Mouse (Mus musculus) left cerebral cortex, postnatal 4 days (tissue): ENCODE results near the gene Polr1e. TPM values are rescaled to one million over a fixed set of nuclear protein-coding genes. Genes with fewer than 3 reads are reported as not detected.
"Not testable (repeated sequence)": the region's sequence is repeated elsewhere in the genome, so short reads cannot be mapped to it uniquely, and the experiment has no call there.

Experiments used
- DNase-seq: peaks from one replicate; pipeline ENCODE4 v3.0.0-alpha.2; 2022
- intact Hi-C: fragments of 180-260 bp; cut with DNase I; formaldehyde crosslinking; loops from one replicate; pipeline ENCODE4 v1.15.1; 2025
- total RNA-seq, 2 experiments: library from RNA; stranded (reverse); gene quantifications; 2 replicates each; pipeline ENCODE4 v1.2.3; 2021

The Polr1e gene
- 10 to 100 TPM; 21.0 to 22.6 TPM for total RNA-seq

DNA sequence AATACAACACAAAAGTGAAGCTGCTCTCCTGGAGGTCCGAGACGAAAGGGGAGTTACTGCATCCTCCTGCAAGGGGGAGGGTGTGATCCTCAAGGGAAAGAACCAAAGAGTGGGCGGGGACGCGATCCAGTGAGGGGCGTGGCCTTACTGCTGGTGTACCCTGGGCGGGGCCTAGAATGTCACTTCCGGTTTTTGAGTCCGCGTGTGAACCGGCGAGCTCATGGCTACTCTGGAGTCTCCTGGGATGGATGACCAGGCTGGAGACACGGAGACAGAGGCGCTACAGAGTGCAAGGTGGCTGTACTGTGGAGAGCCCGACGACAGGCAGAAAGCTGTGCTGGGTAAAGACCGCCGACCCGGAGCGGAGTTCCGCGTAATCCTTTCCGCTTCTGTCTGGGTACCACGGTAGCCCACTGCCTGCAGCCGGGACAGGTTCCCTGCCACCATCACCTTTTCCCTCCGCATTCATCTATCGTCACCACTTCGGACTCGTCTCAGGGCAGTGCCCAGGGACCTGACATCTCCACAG is at the start of gene Polr1e:
Gene Polr1e (plus strand): TSS at position 132 of the 529 bp plus-strand sequence.
- DNase-seq: peak; percentile 90

DNA sequence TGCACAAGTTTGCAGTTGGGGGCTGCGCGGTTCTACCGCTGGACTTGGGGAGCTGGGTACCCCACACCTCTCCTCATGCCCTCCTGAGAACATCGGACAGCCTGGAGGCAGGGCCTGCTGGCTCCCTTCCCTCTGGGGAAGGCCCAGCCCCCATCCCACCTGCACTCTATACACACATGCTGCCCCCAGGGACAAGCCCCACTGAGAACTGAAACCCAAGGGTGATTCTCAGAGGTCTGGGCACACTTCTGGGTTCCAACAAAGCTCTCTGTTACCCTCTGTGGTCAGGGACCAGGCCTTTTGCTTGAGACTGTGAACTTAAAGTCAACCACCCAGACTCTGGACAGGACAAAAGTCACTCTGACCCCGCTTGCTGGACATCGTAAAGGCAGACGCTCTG is 48.3 kb upstream of the Polr1e start:
- intact Hi-C loops: no loop called here
- DNase-seq: no peak

More for the DNA sequence above, at the start of gene Polr1e:
- intact Hi-C loops: loop anchor here (5.0 kb wide), 2 partner anchors 264 to 1114 kb away; no protein-coding TSS in a partner anchor

DNA sequence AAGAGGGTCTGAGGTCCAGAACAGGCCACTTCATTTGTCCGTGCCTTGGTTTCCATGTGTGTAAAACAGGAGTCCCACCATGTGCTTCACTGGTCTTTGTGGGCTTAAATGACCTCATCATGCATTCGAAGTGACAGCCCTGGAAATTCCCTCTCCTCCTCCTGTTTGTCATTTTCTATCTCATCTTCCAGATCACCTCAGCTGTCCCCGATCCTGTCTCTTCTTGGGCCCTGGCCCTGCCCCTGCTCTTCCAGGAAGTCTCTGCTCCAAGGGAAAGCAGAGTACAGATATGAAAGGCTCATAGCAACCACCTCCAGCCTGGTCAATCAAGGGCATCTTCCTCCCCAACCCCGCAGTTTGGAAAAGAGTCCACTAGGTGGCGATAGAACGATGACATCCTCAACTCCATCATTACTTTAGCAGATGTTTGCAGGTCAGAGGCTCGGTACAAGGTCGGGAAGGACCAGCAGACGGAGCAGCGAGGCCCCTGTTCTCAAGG is 47.7 kb upstream of the Polr1e start:
- DNase-seq: peak; percentile 51
- intact Hi-C loops: no loop called here

DNA sequence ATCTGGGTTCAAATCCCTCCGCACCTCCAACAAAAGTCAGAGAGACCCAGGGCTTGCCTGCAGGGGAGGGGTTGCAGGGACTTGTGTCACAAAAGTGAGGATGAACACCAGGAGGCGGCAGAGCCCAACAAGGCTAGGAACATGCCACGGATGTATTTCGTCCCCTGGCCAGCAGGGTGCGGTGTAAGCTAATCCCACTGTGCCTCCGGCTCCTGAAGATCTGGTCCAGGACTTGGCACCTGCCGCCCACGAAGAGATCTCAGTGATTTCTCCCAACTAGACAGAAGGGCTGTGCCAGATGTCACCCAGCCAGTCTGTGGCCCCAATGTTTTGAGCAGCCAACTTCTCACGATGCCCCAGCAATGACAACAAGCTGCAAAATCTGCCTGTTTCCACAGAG is 44.9 kb upstream of the Polr1e start:
- intact Hi-C loops: no loop called here
- peak; percentile 96 for DNase-seq

DNA sequence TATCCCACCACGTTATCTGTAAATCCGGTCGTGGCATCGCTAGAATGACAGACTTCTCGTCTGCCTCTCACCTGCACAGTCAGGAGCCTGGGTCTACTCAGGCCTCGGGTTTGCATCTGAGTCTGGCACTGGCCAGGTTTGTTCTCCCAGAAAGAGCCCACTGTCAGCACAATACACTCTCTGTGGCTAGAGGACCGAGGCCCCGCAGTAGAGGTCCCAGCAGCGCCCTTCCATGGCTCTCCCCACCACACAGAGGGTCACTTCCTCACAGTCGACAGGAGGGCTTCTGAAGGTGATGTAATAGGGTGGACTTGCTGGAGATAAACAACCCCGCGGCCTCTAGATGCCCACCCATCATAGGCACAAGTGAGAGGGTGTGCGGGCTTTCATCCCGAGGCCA is 44.5 kb upstream of the Polr1e start:
- DNase-seq: no peak
- intact Hi-C loops: no loop called here

DNA sequence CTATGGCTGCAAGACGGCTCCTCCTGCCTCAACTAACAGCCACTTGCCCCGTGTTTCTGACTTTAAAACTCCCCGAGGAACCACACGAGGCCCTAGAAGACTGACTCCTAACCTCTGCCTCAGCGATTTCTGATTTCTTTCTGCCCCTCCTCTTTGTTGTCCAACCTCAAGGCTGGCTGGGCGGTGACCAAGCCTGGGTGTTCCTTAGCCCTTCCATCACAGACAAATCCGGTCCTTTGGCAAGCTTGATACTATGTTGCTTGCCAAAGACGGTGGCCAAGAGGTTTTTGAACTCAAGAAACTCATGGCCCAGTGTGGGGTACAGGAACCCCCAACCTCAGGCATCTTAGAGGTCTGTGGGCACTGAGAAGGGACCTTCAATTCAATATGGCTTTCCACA is 44.1 kb upstream of the Polr1e start:
- intact Hi-C loops: no loop called here
- no peak for DNase-seq

DNA sequence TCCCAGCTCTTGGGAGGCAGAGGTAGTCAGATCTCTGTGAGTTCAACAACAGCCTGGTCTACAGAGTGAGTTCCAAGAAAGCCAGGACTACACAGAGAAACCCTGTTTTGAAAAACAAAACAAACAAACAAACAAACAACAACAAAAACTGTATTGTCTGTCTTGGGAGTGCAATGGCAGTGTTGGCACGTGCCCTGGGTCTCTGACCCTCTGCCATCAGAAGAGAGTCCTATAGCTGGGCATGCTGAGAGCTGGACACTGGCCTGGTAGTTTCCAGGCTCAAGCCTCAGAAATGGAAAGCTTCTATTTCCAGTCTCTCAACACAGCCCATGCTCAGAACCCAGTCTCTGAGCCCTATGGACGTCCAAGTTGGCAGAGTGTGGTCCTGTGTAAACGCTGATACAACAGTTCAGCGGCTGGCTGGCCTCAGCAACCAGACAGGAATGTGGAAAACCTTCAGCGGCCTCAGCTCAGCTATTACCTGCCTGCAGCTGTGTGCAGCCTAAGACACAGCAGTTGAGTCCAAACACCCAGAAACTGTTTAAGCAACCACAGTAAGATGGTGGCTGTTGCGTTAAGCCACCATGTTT is 42.3 kb upstream of the Polr1e start:
- no peak for DNase-seq
- intact Hi-C loops: no loop called here

DNA sequence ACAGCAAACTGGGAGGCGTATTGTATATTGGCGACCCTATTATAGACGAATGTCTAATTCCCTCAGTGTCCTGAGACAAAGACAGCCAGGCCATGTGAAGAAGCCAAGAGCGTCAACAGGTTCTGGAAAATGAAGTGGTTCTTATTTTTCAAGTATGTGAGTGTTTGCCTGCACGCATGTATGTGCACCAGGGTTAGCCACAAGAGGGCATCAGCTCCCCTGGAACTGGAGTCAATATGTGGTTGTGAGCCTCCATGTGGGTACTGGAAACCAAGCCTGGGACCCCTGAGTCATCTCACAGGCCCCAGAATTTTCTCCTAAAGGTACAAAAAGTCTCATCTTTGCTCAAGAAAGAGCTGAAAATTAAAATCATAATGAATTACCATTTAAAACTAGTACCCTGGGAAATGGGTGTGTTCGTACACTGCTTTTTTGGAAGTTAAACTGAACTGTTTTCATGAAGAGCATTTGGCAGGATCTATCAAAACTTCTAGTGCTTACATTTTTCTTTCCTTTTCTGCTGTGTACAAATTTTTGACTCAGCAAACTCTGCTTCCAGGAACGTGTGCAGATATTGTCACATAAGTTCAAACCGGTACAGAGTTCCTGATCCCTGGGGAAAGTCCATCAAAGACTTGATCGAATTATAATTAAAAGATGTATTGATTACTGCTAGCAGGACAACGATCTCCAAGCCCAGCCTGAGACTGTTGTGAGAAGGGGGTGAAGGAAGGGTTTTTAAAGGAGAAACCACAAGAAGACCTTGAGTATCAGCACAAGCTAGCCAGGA is 41.3 kb upstream of the Polr1e start:
- DNase-seq: no peak
- intact Hi-C loops: no loop called here

DNA sequence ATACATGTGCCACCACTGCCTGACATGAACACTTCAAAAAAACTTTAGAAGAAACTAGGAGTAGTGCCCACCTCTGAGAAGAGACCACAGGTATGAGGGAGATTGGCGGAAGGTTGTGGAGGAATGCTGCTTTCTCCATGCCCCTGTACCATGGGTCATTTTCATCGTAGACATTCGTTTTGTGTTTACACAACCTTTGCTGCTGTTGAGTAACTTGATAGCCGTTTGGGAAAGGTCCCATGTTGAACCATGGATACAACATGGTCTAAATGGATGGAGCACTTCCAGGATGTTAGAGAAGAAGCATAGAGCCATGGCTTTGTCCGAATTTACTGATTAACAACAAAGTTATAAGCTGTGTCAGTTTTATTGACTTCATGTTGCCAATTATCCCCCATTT is 40.2 kb upstream of the Polr1e start:
- no peak for DNase-seq
- intact Hi-C loops: no loop called here

DNA sequence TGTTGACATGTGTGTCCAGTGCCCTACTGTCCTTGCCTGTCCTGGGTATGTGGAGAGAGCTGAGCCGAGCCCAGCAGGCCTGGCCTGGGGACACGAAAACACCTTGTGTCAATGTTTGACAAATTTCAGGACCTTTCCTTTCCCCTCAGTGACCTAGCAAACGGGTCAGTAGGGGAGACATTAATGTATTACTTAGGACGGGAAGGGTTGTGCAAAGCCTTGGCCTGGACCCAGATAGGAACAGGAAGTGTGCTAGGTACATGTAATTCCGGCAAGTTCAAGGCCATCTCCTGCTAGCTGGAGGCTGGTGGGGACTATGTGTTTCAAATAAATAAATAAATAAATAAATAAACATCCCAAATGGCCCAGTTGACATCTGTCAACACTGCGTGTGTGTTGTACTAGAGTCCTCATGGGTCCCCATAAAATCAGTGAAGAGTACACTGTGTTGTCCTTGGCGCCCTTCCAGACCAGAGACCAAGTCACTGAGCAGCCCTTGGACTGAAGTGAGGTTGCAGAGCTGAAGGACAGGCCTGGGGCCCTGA is 38.5 kb upstream of the Polr1e start:
- intact Hi-C loops: no loop called here
- no peak for DNase-seq

DNA sequence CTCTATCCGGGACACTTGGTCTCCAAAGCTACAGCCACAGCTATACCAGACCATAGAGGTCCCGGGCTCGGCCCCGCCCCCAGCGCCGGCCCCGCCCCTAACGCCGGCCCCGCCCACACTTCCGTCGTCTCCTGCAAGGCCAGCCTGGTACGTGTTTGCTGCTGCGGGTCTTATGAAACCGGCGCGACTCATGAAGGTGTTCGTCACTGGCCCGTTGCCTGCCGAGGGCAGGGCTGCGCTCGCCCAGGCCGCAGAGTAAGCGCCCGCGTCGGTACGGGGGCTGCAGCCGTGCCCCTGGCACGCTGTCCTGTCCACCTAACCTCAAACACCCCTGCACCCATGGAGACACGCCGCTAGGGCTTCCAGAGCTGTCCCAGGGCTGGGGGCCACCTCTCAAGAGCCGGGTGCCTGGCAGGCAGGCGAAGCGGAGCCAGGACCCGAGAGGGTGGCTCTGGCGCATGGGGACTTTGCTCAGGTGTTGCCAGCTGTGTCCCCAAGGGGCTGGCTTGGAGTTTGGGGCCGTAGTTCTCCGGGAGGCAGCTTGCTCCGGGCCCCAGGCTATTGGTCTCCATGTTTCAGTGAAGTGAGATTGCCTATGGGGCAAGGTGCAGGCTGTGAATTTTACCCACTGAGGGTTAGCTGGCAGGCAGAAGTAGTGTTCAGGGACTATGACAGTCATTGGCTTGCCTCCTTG is 37.0 kb upstream of the Polr1e start, which contains the start of gene Grhpr:
Gene Grhpr (plus strand): TSS at position 116 of the 694 bp plus-strand sequence.
- peak; percentile 80 for DNase-seq
- intact Hi-C loops: no loop called here

DNA sequence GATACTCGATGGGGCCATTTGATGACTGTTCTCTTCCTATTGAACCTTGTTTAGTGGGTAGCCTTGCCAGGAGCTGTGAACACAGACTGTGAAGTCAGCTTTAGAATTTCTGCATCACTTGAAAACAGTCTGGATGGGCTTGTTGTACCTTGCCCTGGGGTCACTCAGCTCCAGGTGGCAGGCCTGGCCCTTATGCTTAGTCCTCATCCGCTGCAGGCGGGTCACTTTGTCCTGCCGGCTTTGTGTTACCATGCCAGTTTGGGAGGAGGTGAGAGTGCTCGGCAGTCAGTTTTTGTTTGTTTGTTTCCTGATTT is 36.5 kb upstream of the Polr1e start:
- DNase-seq: no peak
- intact Hi-C loops: no loop called here

DNA sequence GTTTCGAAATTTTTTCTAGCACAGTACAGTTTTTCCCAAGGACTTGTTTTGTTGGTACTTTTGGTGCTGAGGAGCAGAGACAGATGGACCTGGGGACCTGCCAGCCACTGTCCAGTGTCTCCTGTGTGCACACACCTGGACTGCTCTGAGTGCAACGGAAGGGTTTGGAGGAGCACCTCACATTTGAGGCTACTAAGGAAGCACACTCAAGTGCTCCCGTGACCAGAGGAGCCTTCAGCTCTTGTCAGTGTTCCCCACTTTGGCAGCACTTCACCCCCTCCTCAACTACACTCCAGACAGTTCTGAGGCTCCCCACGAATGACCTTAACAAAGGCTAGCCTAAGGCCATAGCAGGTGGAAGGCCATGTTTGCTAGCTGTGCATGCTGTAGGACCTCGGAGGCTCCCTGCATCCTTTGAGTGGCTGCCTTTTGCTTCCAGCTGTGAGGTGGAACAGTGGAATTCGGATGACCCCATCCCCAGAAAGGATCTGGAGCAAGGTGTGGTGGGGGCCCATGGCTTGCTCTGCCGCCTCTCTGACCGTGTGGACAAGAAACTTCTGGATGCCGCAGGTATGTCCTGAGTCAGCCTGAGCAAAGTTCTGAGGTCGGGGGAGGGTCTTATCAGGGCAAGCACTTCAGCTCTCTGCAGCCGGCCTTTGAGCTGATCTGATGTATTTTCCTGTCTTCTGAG is 35.8 kb upstream of the Polr1e start:
- no peak for DNase-seq
- intact Hi-C loops: no loop called here

DNA sequence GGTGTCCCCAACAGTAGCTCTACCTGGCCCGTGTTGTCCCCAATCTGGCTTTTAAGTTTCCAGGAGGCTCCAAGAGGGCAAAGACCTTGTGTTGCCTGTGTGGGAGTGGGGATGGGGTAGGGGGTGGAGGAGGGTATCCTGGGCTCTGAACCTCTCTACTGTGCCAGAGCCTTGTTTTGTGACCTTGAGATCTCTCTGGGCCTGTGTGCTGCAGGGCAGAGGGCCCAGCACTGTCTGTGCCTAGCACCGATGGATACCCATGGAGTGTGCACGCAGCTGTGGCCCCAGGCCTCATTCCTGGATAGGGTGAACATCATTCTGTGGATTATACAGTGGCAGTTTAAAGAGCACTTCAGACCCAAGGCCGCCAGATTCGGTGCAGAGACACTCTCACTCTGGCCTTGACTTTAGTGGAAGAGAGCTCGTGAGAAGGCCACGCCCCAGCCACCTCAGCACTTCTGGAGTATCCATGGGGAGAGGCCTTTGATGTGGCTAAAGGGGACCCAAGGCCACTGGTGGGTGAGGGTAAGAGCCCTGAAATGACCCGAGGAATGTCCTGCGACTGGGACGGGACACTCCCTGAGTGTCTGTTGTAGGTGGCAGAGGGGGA is 35.1 kb upstream of the Polr1e start:
- DNase-seq: no peak
- intact Hi-C loops: no loop called here

DNA sequence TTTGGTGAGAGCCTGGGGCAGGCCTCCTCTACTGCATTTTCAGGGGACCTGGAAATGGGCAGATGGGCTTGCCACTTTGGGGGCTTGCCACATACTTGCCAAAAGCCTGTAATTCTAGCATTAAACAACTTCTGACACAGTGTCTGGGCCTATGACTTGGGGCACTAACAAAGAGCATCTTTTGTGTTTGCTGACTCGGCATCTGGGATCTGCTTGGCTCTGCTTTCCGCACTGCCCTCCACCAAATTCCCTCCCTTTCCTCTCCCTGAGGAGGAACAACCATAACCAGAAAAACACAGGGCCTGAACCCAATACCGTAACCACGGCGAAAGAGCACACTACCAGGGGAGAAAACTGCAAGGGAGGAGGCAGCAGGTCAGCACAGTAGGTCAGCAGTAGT is 27.8 kb upstream of the Polr1e start:
- intact Hi-C loops: no loop called here
- no peak for DNase-seq

DNA sequence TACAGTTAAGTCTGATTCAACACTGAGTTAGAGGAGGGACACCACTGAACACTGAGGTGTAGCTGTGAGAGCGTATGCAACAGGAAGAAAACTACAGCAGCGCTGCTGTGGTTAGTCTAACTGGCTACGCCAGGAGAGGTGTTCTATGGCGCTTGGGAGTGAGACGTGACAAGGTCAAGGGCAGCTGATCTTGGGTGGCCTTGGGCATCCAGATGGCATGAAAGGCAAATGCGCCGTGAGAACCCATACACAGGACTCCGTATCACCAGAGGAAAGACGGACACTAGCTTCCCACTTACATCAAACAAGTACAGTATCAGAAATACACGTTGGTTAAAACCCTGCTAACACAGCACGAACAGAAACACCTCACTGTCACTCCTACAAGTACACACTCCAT is 26.1 kb upstream of the Polr1e start:
- intact Hi-C loops, DNase-seq: not testable (repeated sequence)

DNA sequence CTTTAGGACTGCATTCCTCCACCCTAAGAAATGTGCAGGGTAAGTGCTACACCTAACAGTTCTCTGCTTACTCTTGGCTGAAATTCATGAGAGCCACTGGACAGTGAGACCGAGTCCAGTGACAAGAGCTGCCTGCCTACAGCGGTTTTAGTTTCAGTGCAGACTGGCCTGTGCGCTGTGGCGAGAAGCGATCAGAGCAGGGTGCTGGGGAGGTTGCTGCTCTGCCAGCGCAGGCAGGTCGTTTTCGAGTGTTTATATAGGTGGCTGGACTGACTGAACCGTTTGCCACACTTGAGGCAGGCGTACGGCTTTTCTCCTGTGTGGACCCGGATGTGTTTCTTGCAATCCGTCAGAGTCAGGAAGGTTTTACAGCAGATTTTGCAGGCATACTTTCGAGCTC is 25.2 kb upstream of the Polr1e start:
- intact Hi-C loops, DNase-seq: not testable (repeated sequence)

DNA sequence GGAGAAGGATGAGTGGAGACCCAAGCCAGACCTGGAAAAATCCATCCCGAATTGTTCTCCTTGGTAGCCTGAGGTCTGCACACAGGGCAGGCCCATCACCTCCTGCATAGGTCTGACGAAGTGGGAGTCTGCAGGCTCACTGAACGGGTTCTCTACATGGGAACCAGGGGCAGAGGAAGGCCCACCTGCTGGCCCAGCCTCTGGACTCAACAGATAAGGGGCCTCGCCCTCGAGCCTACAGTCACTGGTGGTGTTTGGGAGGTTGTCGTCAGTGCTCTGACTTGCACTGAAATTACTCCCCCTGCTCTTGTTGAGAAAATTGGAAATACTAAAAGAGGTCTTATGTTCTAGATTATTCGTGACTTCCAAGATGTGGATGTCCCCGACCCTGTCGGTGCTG is 24.5 kb upstream of the Polr1e start:
- DNase-seq: no peak
- intact Hi-C loops: no loop called here

DNA sequence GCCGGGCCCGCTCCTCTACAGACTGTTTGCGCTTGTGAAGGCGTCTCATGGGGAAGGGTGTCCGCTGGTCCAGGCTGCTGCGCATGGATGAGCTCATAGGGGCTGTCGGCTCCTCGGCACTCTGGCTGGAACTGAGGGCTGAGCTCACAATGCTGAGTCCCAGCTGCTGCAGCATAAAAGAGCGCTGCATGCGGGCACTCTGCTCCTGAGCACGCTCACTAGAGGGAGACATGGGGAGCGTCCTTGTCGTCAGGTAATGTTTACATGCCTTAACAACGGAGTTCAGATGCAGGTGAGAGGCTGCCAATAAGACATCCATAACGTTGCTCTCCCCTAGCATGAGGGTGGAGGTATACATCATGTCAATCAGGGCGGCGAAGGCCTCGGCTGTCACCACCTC is 23.6 kb upstream of the Polr1e start:
- intact Hi-C loops: no loop called here
- DNase-seq: no peak

DNA sequence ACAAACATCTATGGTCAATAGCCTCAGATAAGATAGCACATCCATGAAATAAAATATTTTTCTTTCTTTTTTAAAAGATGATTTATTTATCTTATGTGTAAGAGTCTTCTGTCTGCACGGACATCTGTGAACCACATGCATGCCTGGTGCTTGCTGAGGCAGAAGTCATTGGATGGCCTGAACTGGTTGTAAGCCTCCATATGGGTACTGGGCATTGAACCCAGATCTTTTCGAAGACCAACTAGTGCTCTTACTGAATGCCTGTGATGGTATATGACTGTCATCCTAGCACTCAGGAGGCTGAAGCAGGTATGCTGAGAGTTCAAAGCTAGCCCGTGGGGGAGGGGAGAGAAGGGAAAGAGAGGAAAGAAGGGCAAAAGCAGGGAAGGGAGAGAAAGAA is 20.3 kb upstream of the Polr1e start:
- DNase-seq: no peak
- intact Hi-C loops: no loop called here
